Mouse (Mus musculus): Measurements from ENCODE around the gene Adh7.

GRCm38 (mm10) chr3:138254205-138254604 lies 36.6 kb downstream of the Adh7 start:
- TF ChIP-seq USF1 (IDR thresholded peaks at IDR 0.05; ENCODE audit: low read depth, low read length) (no peak), CHD2 (IDR thresholded peaks at IDR 0.05; ENCODE audit: low read length) (no peak), HCFC1 (IDR thresholded peaks at IDR 0.05; ENCODE audit: low read depth, low read length) (no peak), CTCF (IDR thresholded peaks at IDR 0.05 in 2 of 3, conservative IDR thresholded peaks at IDR 0.05 in 1 of 3; ENCODE audit: control insufficient read depth in 1 of 3, insufficient read depth in 1 of 3, low read depth in 2 of 3, low read length in 3 of 3, poor library complexity in 1 of 3, severe bottlenecking in 1 of 3) (no peak)
